Mouse (Mus musculus) layer of hippocampus, adult 2 months (tissue): Measurements from ENCODE around the gene Efs. TPM values are rescaled to one million over a fixed set of nuclear protein-coding genes. Genes with fewer than 3 reads are reported as not detected.

Source experiments
- DNase-seq, 2 experiments: peaks; one replicate each; pipeline ENCODE4 v3.0.0; 2022; ENCODE audit warnings: low spot score in 2 of 2
- H3K27ac ChIP-seq: fragments of 200-600 bp; 2 replicates; pipeline ENCODE4 v1.8.1; 2022
- H3K4me3 ChIP-seq: fragments of 200-600 bp; 2 replicates; pipeline ENCODE4 v1.8.1; 2022; ENCODE audit warnings: mild to moderate bottlenecking
- CTCF ChIP-seq: fragments of 200-600 bp; conservative IDR thresholded peaks from 2 replicates; pipeline ENCODE4 v1.8.1; 2022; ENCODE audit warnings: antibody characterized with exemption, mild to moderate bottlenecking, moderate library complexity
- microRNA-seq, 2 experiments: library from miRNA; unstranded; fragments of <30 nt; microRNA quantifications; one replicate each; pipeline ENCODE4 v1.2.0; 2021
- total RNA-seq, 2 experiments: library from RNA; stranded (reverse); gene quantifications; 2 replicates each; pipeline ENCODE4 v1.2.3; 2021

The Efs gene
- total RNA-seq, 2 experiments from 2014 or later, result 10.6 to 11.2 TPM

- TF ChIP-seq CTCF, result no peak
- peak within 1 kb of the TSS; percentile 57 for H3K4me3 ChIP-seq
- DNase-seq, result no peak
- peak within 1 kb of the TSS; percentile 91 for H3K27ac ChIP-seq
These were observed 33.7 kb downstream of the Efs start, which contains the start of gene Pabpn1 for GRCm38 (mm10) chr14:54892200-54892599. Gene Pabpn1 (plus strand): TSS chr14:54892500.

GRCm38 (mm10) chr14:54885309-54885708 is 40.6 kb downstream of the Efs start:
- H3K27ac ChIP-seq, result no peak overlapping the region
- no peak for TF ChIP-seq CTCF
- H3K4me3 ChIP-seq, result no peak overlapping the region
- no peak for DNase-seq

- Histone ChIP-seq H3K4me3 (peak overlapping the region; percentile 64), H3K27ac (peak overlapping the region; percentile 90; the same call in 1 of the 2 replicates)
- no peak for DNase-seq
- TF ChIP-seq CTCF, result no peak
These were observed 41.8 kb downstream of the Efs start for GRCm38 (mm10) chr14:54884022-54884712.

DNA sequence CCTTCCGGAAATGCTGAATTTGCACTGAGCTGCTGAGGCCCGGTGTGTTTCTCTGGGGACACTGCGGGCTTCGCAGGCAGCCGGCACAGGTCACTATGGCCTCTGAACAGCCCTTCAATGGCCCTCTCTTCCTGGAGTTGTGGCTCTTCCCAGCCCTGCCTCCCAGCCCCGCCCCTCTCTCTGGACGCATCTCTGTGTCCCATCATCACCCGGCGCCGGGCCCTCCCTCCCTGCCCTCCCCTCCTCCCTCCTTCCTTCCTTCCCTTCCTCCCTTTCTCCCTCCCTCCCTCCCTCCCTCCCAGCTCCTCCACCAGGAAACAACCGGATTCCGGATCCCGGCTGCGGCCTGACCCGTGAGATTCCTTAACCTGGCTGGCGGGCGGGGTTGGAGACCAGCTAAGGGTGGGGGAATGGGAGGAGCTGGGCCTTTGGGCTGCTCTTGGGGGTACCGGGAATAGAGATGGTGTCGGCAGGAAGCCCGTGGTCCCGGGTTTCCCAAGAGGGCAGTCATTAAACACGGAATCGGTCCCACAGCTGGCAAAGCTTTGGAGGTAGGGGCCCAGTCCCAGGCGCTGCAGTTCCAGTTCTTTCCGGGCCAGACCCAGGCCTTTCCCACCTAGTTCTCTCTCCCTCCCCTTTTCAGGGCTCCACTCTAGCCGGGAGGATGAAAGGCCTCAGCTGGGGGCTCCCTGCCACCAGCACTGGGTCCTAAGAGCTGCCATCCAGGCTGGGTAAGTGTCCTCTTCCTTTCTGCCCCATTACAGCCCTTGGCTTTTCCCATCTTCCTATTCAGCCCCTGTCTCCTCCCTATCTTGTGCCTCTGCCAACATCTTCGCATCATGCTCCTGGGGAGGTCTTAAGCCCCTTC is 42.5 kb downstream of the Efs start, which contains the start of the genes Bcl2l2 and Gm20521:
Gene Bcl2l2 (plus strand): TSS at position 224 of the 868 bp plus-strand sequence.
Gene Gm20521 (plus strand): TSS at position 288 of the 868 bp plus-strand sequence.
- Histone ChIP-seq H3K27ac (peak within 1 kb of the TSS; percentile 90), H3K4me3 (peak within 1 kb of the TSS; percentile 64)
- DNase-seq, result peak; percentile 64 to 73
- TF ChIP-seq CTCF, result no peak

DNA sequence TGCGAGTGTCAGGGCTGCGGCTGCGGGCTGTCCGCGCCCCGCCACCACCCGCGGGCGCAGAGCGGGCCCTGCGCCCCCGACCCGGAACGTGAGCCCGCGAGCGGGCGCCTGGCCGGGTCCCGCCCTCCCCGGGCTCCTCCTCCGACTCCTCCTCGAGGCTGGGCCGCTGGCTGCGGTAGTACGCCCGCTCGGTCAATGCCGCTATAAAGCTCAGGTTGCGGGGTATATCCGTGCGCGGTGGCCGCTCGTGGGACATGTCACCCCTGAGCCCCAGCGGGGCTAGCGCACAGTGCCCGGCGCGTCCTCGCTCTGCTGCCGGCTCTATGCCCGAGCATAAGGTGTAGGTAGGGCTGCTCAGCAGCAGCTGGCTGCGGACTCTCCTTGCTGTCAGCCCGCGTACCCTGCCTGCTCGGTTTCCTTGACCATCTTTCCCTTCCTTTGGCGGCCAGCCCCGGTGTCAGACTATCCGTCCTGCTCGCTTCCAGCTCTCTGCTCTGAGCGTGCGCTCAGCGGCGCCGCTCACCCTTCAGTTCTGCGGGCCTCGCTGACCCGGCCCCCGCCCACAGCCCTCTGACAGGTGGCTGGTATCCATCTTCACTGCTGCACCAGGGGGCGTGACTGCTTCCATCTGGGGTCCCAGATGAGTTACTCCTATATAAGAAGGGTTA is 48.7 kb downstream of the Efs start, which contains the start of gene Ppp1r3e:
Gene Ppp1r3e (minus strand): TSS at position 503 of the 668 bp plus-strand sequence.
- peak; percentile 47 to 52 for DNase-seq
- no peak for TF ChIP-seq CTCF
- peak within 1 kb of the TSS; percentile 94 for H3K4me3 ChIP-seq
- H3K27ac ChIP-seq, result peak within 1 kb of the TSS; percentile 97

DNA sequence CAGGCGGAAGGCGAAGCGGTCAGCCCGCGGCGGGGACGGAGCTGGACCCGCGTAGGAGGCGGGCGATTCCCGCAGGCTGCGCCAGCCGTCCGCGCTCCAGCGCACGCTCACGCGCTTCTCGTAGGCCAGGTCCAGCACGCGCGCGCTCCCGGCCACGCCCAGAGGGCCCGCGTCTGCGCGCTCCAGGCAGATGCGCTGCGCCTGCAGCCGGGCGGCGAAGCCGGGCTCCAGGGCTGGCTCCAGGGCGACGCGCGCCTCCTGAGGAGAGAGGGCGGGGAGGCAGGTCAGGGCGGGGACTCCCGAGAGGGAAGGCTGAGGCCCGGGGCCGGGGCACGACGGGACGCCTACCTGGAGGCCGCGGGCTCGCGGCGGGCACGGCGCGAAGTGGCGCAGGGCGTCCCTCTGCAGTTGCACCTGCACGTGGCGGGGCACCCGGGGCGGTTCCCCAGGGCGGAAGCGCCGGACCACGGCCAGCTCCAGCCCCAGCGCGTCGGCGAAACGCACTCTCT is 49.3 kb downstream of the Efs start:
- TF ChIP-seq CTCF, result no peak
- H3K27ac ChIP-seq, result peak overlapping the region; percentile 97
- DNase-seq, result peak; percentile 87 to 89
- H3K4me3 ChIP-seq, result peak overlapping the region; percentile 94

- Histone ChIP-seq H3K27ac (peak overlapping the region; percentile 97), H3K4me3 (peak overlapping the region; percentile 94)
- peak; percentile 50 to 51 for DNase-seq
- TF ChIP-seq CTCF, result no peak; the same call in 1 of the 2 replicates
These were observed 49.9 kb downstream of the Efs start for GRCm38 (mm10) chr14:54875844-54876538.

DNA sequence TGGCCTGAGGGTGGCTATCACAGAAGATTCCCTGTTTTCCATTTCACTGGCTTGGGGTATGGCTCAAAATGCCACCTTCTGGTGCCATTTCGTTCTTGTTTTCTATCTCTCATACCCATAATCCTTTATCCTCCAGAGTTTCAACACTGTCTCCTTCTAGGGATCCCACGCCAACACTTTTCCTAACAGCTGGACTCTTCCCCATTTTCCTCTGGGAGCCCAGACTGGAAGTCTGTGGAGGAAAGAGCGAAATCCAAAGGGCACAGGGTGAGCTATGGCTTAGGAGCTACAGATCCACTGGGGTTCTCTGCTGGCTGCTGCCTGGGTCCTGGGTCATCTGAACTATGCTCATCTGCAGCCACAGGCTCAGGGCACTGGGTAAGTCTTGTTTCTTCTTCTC is 51.8 kb downstream of the Efs start:
- no peak overlapping the region for H3K4me3 ChIP-seq
- no peak for TF ChIP-seq CTCF
- DNase-seq, result no peak
- no peak overlapping the region for H3K27ac ChIP-seq

GRCm38 (mm10) chr14:54870861-54871260 is 55.1 kb downstream of the Efs start, which contains the start of gene Homez:
Gene Homez (minus strand): TSS chr14:54870961.
- no peak for DNase-seq
- TF ChIP-seq CTCF, result no peak
- Histone ChIP-seq H3K4me3 (no peak within 1 kb of the TSS), H3K27ac (no peak within 1 kb of the TSS)

- no peak overlapping the region for H3K4me3 ChIP-seq
- DNase-seq, result no peak
- TF ChIP-seq CTCF, result no peak
- no peak overlapping the region for H3K27ac ChIP-seq
These were observed 57.9 kb downstream of the Efs start for GRCm38 (mm10) chr14:54868026-54868425.

DNA sequence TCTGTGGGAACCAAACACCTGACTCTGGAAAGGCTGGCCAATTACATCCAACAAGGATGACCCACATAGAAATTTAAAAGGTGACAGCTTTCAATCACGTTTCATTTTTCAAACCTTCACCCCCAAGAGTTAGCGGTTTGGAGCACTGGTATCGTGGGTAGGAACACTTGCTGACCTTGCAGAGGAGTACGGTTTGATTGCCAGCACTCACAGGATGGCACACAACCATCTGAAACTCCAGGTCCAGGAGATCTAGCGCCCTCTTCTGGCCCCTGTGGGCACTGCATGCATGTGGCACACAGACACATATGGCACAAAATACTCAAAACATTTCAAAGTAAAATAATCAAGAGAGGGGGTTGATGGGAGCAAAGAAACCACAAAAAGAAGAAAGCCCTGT is 59.0 kb downstream of the Efs start:
- no peak for DNase-seq
- Histone ChIP-seq H3K4me3 (no peak overlapping the region), H3K27ac (no peak overlapping the region)
- TF ChIP-seq CTCF, result peak; percentile 70

Small RNA genes lying within 50 kb of the gene (microRNA-seq; reads per million reads assigned to microRNA genes)
- gene Mir208a (0 to 0.92 reads per million in 2 experiments), gene Mir208b (0 reads per million in 2 experiments)

Other genes with a start within 250 kb of the Efs start
- 10 to 100 TPM; 20.8 to 22.1 TPM for gene 1700123O20Rik, start 239.9 kb downstream of the Efs start, total RNA-seq
- gene Acin1, start 239.2 kb downstream of the Efs start, total RNA-seq, result 100 to 1,000 TPM; 223 to 242 TPM
- not detected for gene Gm29776, start 227.3 kb downstream of the Efs start, total RNA-seq
- not detected for gene Cebpe, start 214.0 kb downstream of the Efs start, total RNA-seq
- gene Slc7a8, start 144.2 kb downstream of the Efs start, total RNA-seq, result 10 to 100 TPM; 49.4 to 54.1 TPM
- not detected for gene Rnf212b, start 112.0 kb downstream of the Efs start, total RNA-seq
- gene Homez, start 55.2 kb downstream of the Efs start, total RNA-seq, result 10 to 100 TPM; 22.0 to 22.2 TPM
- gene Ppp1r3e, start 48.6 kb downstream of the Efs start, total RNA-seq, result 10 to 100 TPM; 22.1 to 24.3 TPM
- gene Bcl2l2, start 42.7 kb downstream of the Efs start, total RNA-seq, result 100 to 1,000 TPM; 114 to 126 TPM
- gene Gm20521, start 42.7 kb downstream of the Efs start, total RNA-seq, result 1 to 10 TPM; 1.0 to 9.4 TPM
- gene Pabpn1, start 33.6 kb downstream of the Efs start, total RNA-seq, result 100 to 1,000 TPM; 271 to 305 TPM
- gene Slc22a17, start 13.0 kb downstream of the Efs start, total RNA-seq, result 100 to 1,000 TPM; 666 to 700 TPM
- not detected for gene Il25, start 6.6 kb upstream of the Efs start, total RNA-seq
- 10 to 100 TPM; 66.9 to 78.4 TPM for gene Cmtm5, start 10.1 kb upstream of the Efs start, total RNA-seq
- gene Myh6, start 40.8 kb upstream of the Efs start, total RNA-seq, result 1 to 10 TPM; 2.5 to 3.0 TPM
- gene Gm17428, start 50.8 kb upstream of the Efs start, total RNA-seq, result not detected
- 1 to 10 TPM; 8.3 TPM for gene Myh7, start 68.5 kb upstream of the Efs start, total RNA-seq
- gene Ngdn, start 89.3 kb upstream of the Efs start, total RNA-seq, result 10 to 100 TPM; 30.3 to 34.9 TPM
- gene Zfhx2, start 166.2 kb upstream of the Efs start, total RNA-seq, result 10 to 100 TPM; 55.5 to 67.3 TPM
- 10 to 100 TPM; 19.3 to 23.7 TPM for gene Thtpa, start 168.7 kb upstream of the Efs start, total RNA-seq
- 10 to 100 TPM; 15.4 to 19.3 TPM for gene Ap1g2, start 180.5 kb upstream of the Efs start, total RNA-seq
- gene Jph4, start 190.8 kb upstream of the Efs start, total RNA-seq, result 100 to 1,000 TPM; 453 to 476 TPM